Mouse (Mus musculus) MEL (cell line): ENCODE measurements around the gene 2410004B18Rik. TPM values are rescaled to one million over a fixed set of nuclear protein-coding genes. Genes with fewer than 3 reads are reported as not detected.

Experiments used
- BHLHE40 ChIP-seq: IDR thresholded peaks from 2 replicates; pipeline ENCODE4 v1.6.1; 2012; ENCODE audit warnings: low read depth, mild to moderate bottlenecking, inconsistent platforms, low read length, improper control_type of control experiment, borderline replicate concordance
- CHD2 ChIP-seq: IDR thresholded peaks from 2 replicates; pipeline ENCODE4 v1.6.1; 2011; ENCODE audit warnings: low read length, improper control_type of control experiment
- ELF1 ChIP-seq: IDR thresholded peaks from 2 replicates; pipeline ENCODE4 v1.6.1; 2014; ENCODE audit warnings: low read depth, mild to moderate bottlenecking, inconsistent platforms, low read length, improper control_type of control experiment, moderate library complexity
- ETS1 ChIP-seq: IDR thresholded peaks from 2 replicates; pipeline ENCODE4 v1.6.1; 2012; ENCODE audit warnings: low read depth, mild to moderate bottlenecking, inconsistent platforms, low read length, improper control_type of control experiment, moderate library complexity
- GABPA ChIP-seq: IDR thresholded peaks from 2 replicates; pipeline ENCODE4 v1.6.1; 2012; ENCODE audit warnings: low read depth, mild to moderate bottlenecking, inconsistent platforms, low read length, improper control_type of control experiment, moderate library complexity
- GATA1 ChIP-seq: IDR thresholded peaks from 2 replicates; pipeline ENCODE4 v1.6.1; 2011; ENCODE audit warnings: low read depth, low read length, improper control_type of control experiment
- KAT2A ChIP-seq: conservative IDR thresholded peaks from 2 replicates; pipeline ENCODE4 v1.6.1; 2012; ENCODE audit warnings: low read depth, low read length, improper control_type of control experiment, inconsistent platforms
- MAFK ChIP-seq: IDR thresholded peaks from 2 replicates; pipeline ENCODE4 v1.6.1; 2011; ENCODE audit warnings: low read depth, mild to moderate bottlenecking, low read length, improper control_type of control experiment, borderline replicate concordance
- MAX ChIP-seq: IDR thresholded peaks from 2 replicates; pipeline ENCODE4 v1.6.1; 2011; ENCODE audit warnings: low read length, improper control_type of control experiment
- MXI1 ChIP-seq: IDR thresholded peaks from 2 replicates; pipeline ENCODE4 v1.6.1; 2011; ENCODE audit warnings: mild to moderate bottlenecking, low read depth, low read length, improper control_type of control experiment
- MYC ChIP-seq: IDR thresholded peaks from 2 replicates; pipeline ENCODE4 v1.6.1; 2011; ENCODE audit warnings: low read depth, mild to moderate bottlenecking, low read length, improper control_type of control experiment, moderate library complexity
- NELFE ChIP-seq: IDR thresholded peaks from 2 replicates; pipeline ENCODE4 v1.6.1; 2011; ENCODE audit warnings: low read depth, low read length, improper control_type of control experiment
- NRF1 ChIP-seq: IDR thresholded peaks from 2 replicates; pipeline ENCODE4 v1.6.1; 2014; ENCODE audit warnings: low read depth, mild to moderate bottlenecking, inconsistent platforms, low read length, improper control_type of control experiment, moderate library complexity; ENCODE audit not compliant: poor library complexity, insufficient read depth, severe bottlenecking
- POLR2AphosphoS2 ChIP-seq: IDR thresholded peaks from 2 replicates; pipeline ENCODE4 v1.6.1; 2011; ENCODE audit warnings: low read length, improper control_type of control experiment
- RAD21 ChIP-seq: IDR thresholded peaks from 2 replicates; pipeline ENCODE4 v1.6.1; 2011; ENCODE audit warnings: mild to moderate bottlenecking, low read depth, low read length, improper control_type of control experiment
- RCOR1 ChIP-seq: IDR thresholded peaks from 2 replicates; pipeline ENCODE4 v1.6.1; 2012; ENCODE audit warnings: low read depth, mild to moderate bottlenecking, inconsistent platforms, low read length, improper control_type of control experiment
- TAL1 ChIP-seq: IDR thresholded peaks from 2 replicates; pipeline ENCODE4 v1.6.1; 2012; ENCODE audit warnings: mild to moderate bottlenecking, inconsistent platforms, low read length, moderate library complexity, mixed read lengths
- TBP ChIP-seq: IDR thresholded peaks from 2 replicates; pipeline ENCODE4 v1.8.0; 2011; ENCODE audit warnings: low read depth, low read length, improper control_type of control experiment
- TCF12 ChIP-seq: IDR thresholded peaks from 2 replicates; pipeline ENCODE4 v1.6.1; 2014; ENCODE audit warnings: low read depth, mild to moderate bottlenecking, inconsistent platforms, low read length, improper control_type of control experiment, moderate library complexity
- USF2 ChIP-seq, 2 experiments: IDR thresholded peaks; 2 replicates each; pipeline ENCODE4 v1.6.1; 2011 to 2012; ENCODE audit warnings: improper control_type of control experiment in 2 of 2, low read length in 2 of 2, borderline replicate concordance in 1 of 2, inconsistent platforms in 1 of 2, low read depth in 1 of 2, mild to moderate bottlenecking in 1 of 2; ENCODE audit not compliant: insufficient read depth in 1 of 2
- ZC3H11A ChIP-seq: IDR thresholded peaks from 2 replicates; pipeline ENCODE4 v1.6.1; 2012; ENCODE audit warnings: low read depth, mild to moderate bottlenecking, inconsistent platforms, low read length, improper control_type of control experiment
- ZKSCAN1 ChIP-seq: IDR thresholded peaks from 2 replicates; pipeline ENCODE4 v1.6.1; 2012; ENCODE audit warnings: low read depth, mild to moderate bottlenecking, inconsistent platforms, low read length, improper control_type of control experiment, moderate library complexity
- ZMIZ1 ChIP-seq: IDR thresholded peaks from 2 replicates; pipeline ENCODE4 v1.6.1; 2012; ENCODE audit warnings: low read depth, mild to moderate bottlenecking, inconsistent platforms, low read length, improper control_type of control experiment, moderate library complexity
- ZNF384 ChIP-seq: IDR thresholded peaks from 2 replicates; pipeline ENCODE4 v1.6.1; 2012; ENCODE audit warnings: low read depth, mild to moderate bottlenecking, inconsistent platforms, low read length, improper control_type of control experiment
- polyA plus RNA-seq, 2 experiments: library from polyadenylated mRNA; stranded (reverse) in 1 of 2; unstranded in 1 of 2; fragments of >175 nt in 1 of 2; fragments of >200 nt in 1 of 2; gene quantifications; 2 replicates each; pipeline versions ENCODE4 v1.2.1 to v1.2.4; 2012; ENCODE audit warnings: low replicate concordance in 2 of 2, low read depth in 1 of 2; ENCODE audit not compliant: insufficient read length in 2 of 2, insufficient read depth in 1 of 2, missing spikeins in 1 of 2
- total RNA-seq: library from RNA; depleted of rRNA; stranded (reverse); fragments of 300-350 nt; gene quantifications from 2 replicates; pipeline ENCODE4 v1.2.3, GENCODE M21; 2012

2410004B18Rik gene
- total and polyA plus RNA-seq, 3 experiments = 32.3 to 42.3 TPM; not detected in 1

DNA sequence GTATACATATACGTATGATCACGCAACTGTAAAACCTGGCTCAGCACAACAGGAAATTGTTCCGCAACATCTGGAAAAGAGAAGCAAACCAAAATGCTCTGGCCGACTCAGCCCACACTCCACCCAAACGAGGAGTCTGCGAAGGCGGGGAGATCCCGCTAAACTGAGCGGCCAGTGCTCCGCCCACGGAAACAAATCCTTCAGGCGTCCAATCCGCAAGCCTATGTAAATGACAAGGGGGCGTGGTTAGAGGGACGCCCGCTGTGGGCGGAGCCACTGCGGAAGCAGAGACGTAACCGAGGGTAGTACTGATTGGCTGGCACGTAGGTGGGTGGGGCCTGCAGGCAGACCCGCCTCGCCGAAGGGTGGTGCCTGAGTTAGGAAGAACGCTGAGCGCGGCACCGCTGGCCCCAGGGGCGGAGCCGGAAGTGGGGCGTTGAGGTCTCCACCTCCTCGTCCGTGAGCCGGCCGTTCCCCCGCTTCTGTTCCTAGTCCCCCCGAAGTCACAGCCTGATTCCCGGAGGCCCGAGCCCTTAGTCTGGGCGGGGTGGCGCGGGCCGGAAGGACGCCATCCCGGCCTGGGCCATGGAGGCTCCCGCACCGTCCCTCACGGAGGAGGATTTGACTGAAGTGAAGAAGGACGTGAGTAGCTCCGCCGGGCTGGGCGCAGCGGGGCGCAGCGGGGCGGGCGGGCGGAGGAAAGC, 13.8 kb upstream of the 2410004B18Rik start (continued):
- no peak for TF ChIP-seq MXI1
- TF ChIP-seq MAFK = no peak
- no peak for TF ChIP-seq MYC
- no peak for TF ChIP-seq GABPA
- TF ChIP-seq POLR2AphosphoS2 = peak; percentile 30; the same call in 1 of the 2 replicates
- TF ChIP-seq KAT2A = no peak
- TF ChIP-seq NELFE = peak; percentile 77
- 0 out of 2 replicates have a peak, but pooled peaks have one; percentile 21 for TF ChIP-seq MAX
- TF ChIP-seq TCF12 = peak; percentile 46; the same call in 1 of the 2 replicates
- TF ChIP-seq RAD21 = no peak
- no peak for TF ChIP-seq BHLHE40
- peak; percentile 53; the same call in 1 of the 2 replicates for TF ChIP-seq ETS1
- TF ChIP-seq ZC3H11A = no peak
- TF ChIP-seq ZKSCAN1 = no peak
- peak; percentile 93 for TF ChIP-seq ZMIZ1
- no peak for TF ChIP-seq TAL1
- peak; percentile 80 for TF ChIP-seq TBP
- no peak for TF ChIP-seq RCOR1
- TF ChIP-seq GATA1 = no peak
- TF ChIP-seq NRF1 = no peak
- TF ChIP-seq ELF1 = peak; percentile 79
- TF ChIP-seq USF2 (IDR thresholded peaks at IDR 0.05; ENCODE audit: borderline replicate concordance in 1 of 2, insufficient read depth in 1 of 2, low read depth in 1 of 2, low read length in 2 of 2) = no peak
- no peak for TF ChIP-seq CHD2
- TF ChIP-seq ZNF384 = no peak
